Mouse (Mus musculus) limb, embryonic 13.5 days (tissue): ENCODE measurements around the gene Hs6st1. TPM values are rescaled to one million over a fixed set of nuclear protein-coding genes. Genes with fewer than 3 reads are reported as not detected.

Experiments
- ATAC-seq: fragments of 200-750 bp; cut with Nextera tagmentation; 2 replicates; pipeline ENCODE4 v1.8.0; 2017; ENCODE audit warnings: low read depth, moderate number of reproducible peaks, moderate TSS enrichment; ENCODE audit not compliant: low FRiP score
- H3K27ac ChIP-seq: fragments of 300-500 bp; sonication (generic); 2 replicates; pipeline ENCODE4 v1.5.1; 2015; ENCODE audit warnings: inconsistent platforms, mild to moderate bottlenecking, moderate library complexity
- H3K27me3 ChIP-seq: fragments of 300-500 bp; sonication (generic); 2 replicates; pipeline ENCODE4 v1.6.1; 2015; ENCODE audit warnings: mild to moderate bottlenecking, inconsistent platforms
- H3K36me3 ChIP-seq: fragments of 300-500 bp; sonication (generic); 2 replicates; pipeline ENCODE4 v1.6.1; 2015; ENCODE audit warnings: inconsistent platforms, mild to moderate bottlenecking, moderate library complexity
- H3K4me1 ChIP-seq: fragments of 300-500 bp; sonication (generic); 2 replicates; pipeline ENCODE4 v1.6.1; 2015; ENCODE audit warnings: inconsistent platforms
- H3K4me2 ChIP-seq: fragments of 300-500 bp; sonication (generic); replicated peaks from 2 replicates; pipeline ENCODE4 v1.6.1; 2015; ENCODE audit warnings: inconsistent platforms, mild to moderate bottlenecking, moderate library complexity
- H3K4me3 ChIP-seq: fragments of 300-500 bp; sonication (generic); 2 replicates; pipeline ENCODE4 v1.5.1; 2015; ENCODE audit warnings: moderate library complexity, mild to moderate bottlenecking, inconsistent platforms
- H3K9ac ChIP-seq: fragments of 300-500 bp; sonication (generic); 2 replicates; pipeline ENCODE4 v1.6.1; 2015; ENCODE audit warnings: mild to moderate bottlenecking, inconsistent platforms
- H3K9me3 ChIP-seq: fragments of 300-500 bp; sonication (generic); 2 replicates; pipeline ENCODE4 v1.6.1; 2016; ENCODE audit warnings: inconsistent platforms
- whole genome bisulfite sequencing: fragments of 180-500 bp; shearing (Covaris S2); methylation state at CpG from one replicate; pipeline ENCODE4 v1.1.7; 2015; 5-methylcytosine and 5-hydroxymethylcytosine counted together
- microRNA-seq: library from miRNA; unstranded; fragments of <30 nt; microRNA quantifications from one replicate; pipeline ENCODE4, GENCODE M21; 2016
- polyA plus RNA-seq: library from polyadenylated mRNA; unstranded; fragments of >200 nt; fragmentation: Nextera tagmentation; extraction: Ambion mirVana; gene quantifications from 2 replicates; pipeline ENCODE4 v1.2.1, GENCODE M21; 2015

The Hs6st1 gene
- polyA plus RNA-seq, 1 experiment from 2014 or later, result 5.0 TPM

DNA sequence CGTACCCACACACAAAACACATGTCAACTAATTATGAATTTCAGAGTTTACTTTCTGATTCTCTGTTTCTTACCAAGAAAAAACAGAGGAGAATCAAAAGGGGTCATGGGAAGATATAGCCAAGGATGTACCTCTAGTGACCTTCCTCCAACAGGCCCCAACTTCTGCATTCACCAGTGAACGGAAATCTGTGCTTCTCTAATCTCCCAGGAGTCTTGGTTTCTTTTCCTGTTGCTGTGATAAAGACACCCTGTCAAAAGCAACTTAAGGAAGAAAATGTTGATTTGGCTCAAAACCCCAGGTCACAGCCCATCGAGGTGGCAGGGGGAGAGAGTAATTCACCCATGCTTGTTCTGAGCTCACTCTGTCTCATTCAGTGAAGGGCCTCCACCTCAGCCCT is 65.4 kb downstream of the Hs6st1 start:
- H3K4me2 ChIP-seq, result no peak overlapping the region
- ATAC-seq, result no peak
- H3K4me3 ChIP-seq, result no peak overlapping the region
- no peak overlapping the region for H3K9ac ChIP-seq
- no peaks in the 10 kb centered on the region for H3K9me3 ChIP-seq
- no peak overlapping the region for H3K27ac ChIP-seq
- peaks cover 20% of the 10 kb centered on the region for H3K4me1 ChIP-seq
- H3K27me3 ChIP-seq, result no peaks in the 10 kb centered on the region
- no peaks in the 10 kb centered on the region for H3K36me3 ChIP-seq
- 79% methylated on average over 3 of the region's 3 CpGs for WGBS

GRCm38 (mm10) chr1:36134584-36134983 is 66.4 kb downstream of the Hs6st1 start:
- no peak overlapping the region for H3K4me2 ChIP-seq
- H3K9ac ChIP-seq, result no peak overlapping the region
- H3K4me3 ChIP-seq, result no peak overlapping the region
- no peaks in the 10 kb centered on the region for H3K36me3 ChIP-seq
- no peak overlapping the region for H3K27ac ChIP-seq
- H3K27me3 ChIP-seq, result no peaks in the 10 kb centered on the region
- no peak for ATAC-seq
- no peaks in the 10 kb centered on the region for H3K9me3 ChIP-seq
- peaks cover 20% of the 10 kb centered on the region for H3K4me1 ChIP-seq
- 3% methylated on average over 3 of the region's 3 CpGs for WGBS

DNA sequence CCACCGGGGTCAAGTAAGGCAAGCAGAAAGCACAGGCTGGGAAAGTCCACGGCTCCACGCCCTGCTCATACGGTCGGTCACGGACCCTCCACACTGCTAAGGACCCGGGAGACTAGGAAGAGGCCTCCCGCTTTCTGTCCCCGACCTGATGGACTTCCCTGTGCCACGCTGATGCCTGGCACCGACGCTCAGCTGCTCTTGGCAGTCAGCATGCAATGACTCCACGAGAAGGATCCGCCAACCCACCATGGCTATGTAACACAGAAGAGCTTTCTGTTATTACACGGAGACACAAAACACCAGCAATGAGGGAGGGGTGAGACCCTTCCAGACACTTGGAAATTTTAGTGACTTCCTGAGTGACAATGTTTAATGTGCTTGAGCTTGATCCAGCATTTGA is 72.1 kb downstream of the Hs6st1 start:
- H3K4me2 ChIP-seq, result no peak overlapping the region
- H3K36me3 ChIP-seq, result peaks cover 43% of the 10 kb centered on the region
- peaks cover 7% of the 10 kb centered on the region; the same call in 1 of the 2 replicates for H3K4me1 ChIP-seq
- H3K27ac ChIP-seq, result no peak overlapping the region
- ATAC-seq, result no peak
- H3K4me3 ChIP-seq, result no peak overlapping the region
- no peaks in the 10 kb centered on the region for H3K9me3 ChIP-seq
- H3K9ac ChIP-seq, result no peak overlapping the region
- WGBS, result 94% methylated on average over 15 of the region's 15 CpGs
- no peaks in the 10 kb centered on the region for H3K27me3 ChIP-seq

- no peak for ATAC-seq
- Histone ChIP-seq H3K4me1 (no peaks in the 10 kb centered on the region), H3K36me3 (peaks cover 84% of the 10 kb centered on the region), H3K27ac (no peak overlapping the region), H3K9me3 (no peaks in the 10 kb centered on the region), H3K4me3 (no peak overlapping the region), H3K4me2 (no peak overlapping the region), H3K9ac (no peak overlapping the region), H3K27me3 (no peaks in the 10 kb centered on the region)
- 34% methylated on average over 1 of the region's 1 CpGs for WGBS
Observed at GRCm38 (mm10) chr1:36145050-36145449, 76.8 kb downstream of the Hs6st1 start.

GRCm38 (mm10) chr1:36148809-36149208 is 80.6 kb downstream of the Hs6st1 start:
- Histone ChIP-seq H3K9me3 (no peaks in the 10 kb centered on the region), H3K4me1 (no peaks in the 10 kb centered on the region), H3K36me3 (peaks cover 87% of the 10 kb centered on the region), H3K4me3 (no peak overlapping the region), H3K27me3 (no peaks in the 10 kb centered on the region), H3K9ac (no peak overlapping the region), H3K27ac (no peak overlapping the region), H3K4me2 (no peak overlapping the region)
- no peak for ATAC-seq
- 68% methylated on average over 2 of the region's 2 CpGs for WGBS

DNA sequence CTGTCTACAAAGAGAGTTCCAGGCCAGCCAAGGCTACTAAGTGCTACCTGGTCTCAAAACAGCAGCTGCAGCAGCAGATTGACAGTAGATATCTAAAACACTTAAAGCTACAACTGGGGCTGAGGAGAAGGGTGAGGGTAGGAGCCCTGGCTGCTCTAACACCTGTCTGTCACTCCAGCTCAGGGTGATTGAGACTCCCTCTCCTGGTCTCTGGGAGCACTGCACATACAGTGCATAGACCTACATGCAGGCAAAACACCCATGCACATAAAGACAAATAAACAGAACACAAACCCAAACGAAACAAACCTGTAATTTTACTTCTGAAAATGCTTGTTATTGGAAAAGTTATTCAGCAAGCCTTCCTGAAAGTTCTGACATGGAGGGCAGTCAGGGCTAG is 81.2 kb downstream of the Hs6st1 start:
- Histone ChIP-seq H3K27ac (no peak overlapping the region), H3K4me2 (no peak overlapping the region), H3K36me3 (peaks cover 87% of the 10 kb centered on the region), H3K9me3 (no peaks in the 10 kb centered on the region), H3K9ac (no peak overlapping the region), H3K27me3 (no peaks in the 10 kb centered on the region), H3K4me3 (no peak overlapping the region), H3K4me1 (no peaks in the 10 kb centered on the region)
- 59% methylated on average over 1 of the region's 1 CpGs for WGBS
- no peak for ATAC-seq

Small RNA genes lying within 50 kb of the gene (microRNA-seq; reads per million reads assigned to microRNA genes)
- gene Mir6897, result 1.7 reads per million, percentile 2 among the genes with 10 or more reads in this experiment

Other genes starting within 250 kb of the Hs6st1 start
- 52.4 and 54.6 TPM in 2 replicates for gene Uggt1, start 176.3 kb downstream of the Hs6st1 start, polyA plus RNA-seq
- gene Neurl3, start 206.3 kb downstream of the Hs6st1 start, polyA plus RNA-seq, result 0.83 and 2.0 TPM in 2 replicates
- 6.7 and 9.2 TPM in 2 replicates for gene Arid5a, start 239.3 kb downstream of the Hs6st1 start, polyA plus RNA-seq